12 mouse cellular contexts compared by ENCODE assay signal in genomic region chr11:105137255-105137654, GRCm38 (mm10). TPM values are rescaled to one million over a fixed set of nuclear protein-coding genes. Genes with fewer than 3 reads are reported as not detected.
"Had no signal": no experiment of that assay in that cellular context is flagged by ENCODE, and none has a peak within 500 bp of the region (broad histone marks: within the 10 kb centered on the region; RNA-seq: fewer than 3 reads in every experiment).

No protein-coding gene starts in this region.

RNA-seq across cellular contexts. Expression of gene Gm10842, which starts 9.4 kb away (rescaled TPM):
- polyA plus RNA-seq: neural tube, embryonic 14.5 days; neural tube, embryonic 15.5 days; small intestine, adult 2 months; spleen, adult 2 months; stomach, embryonic 14.5 days; stomach, embryonic 15.5 days; stomach, embryonic 16.5 days; stomach, postnatal 0 days; testis, adult 2 months; thymus, adult 2 months; thymus, postnatal 0 days; urinary bladder, adult 2 months had no signal
